Mouse (Mus musculus) testis, adult 2 months (tissue): ENCODE measurements around the gene Cdipt.

ENCODE experiments used
- CTCF ChIP-seq: fragments of 200-500 bp; IDR thresholded peaks from 2 replicates; pipeline ENCODE4 v1.5.1; 2012; ENCODE audit warnings: low read depth, mild to moderate bottlenecking, inconsistent platforms, low read length, moderate library complexity; ENCODE audit not compliant: control insufficient read depth, insufficient read depth, insufficient replicate concordance
- POLR2A ChIP-seq: fragments of 200-500 bp; IDR thresholded peaks from 2 replicates; pipeline ENCODE4 v1.6.1; 2012; ENCODE audit warnings: low read depth, mild to moderate bottlenecking, inconsistent platforms, low read length, moderate library complexity; ENCODE audit not compliant: control insufficient read depth

DNA sequence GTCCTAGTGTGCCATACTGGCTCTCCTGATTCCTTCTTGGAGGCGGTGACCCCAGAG is at the start of gene Cdipt:
- TF ChIP-seq CTCF (no peak), POLR2A (no peak)
